Mouse (Mus musculus): ENCODE measurements around the gene Defb43. TPM values are rescaled to one million over a fixed set of nuclear protein-coding genes. Genes with fewer than 3 reads are reported as not detected.

Defb43 gene
- polyA plus RNA-seq, 1 experiment from 2014 or later, result not detected

- 67% methylated on average over 7 of the region's 7 CpGs for whole genome bisulfite sequencing
- Histone ChIP-seq H3K27ac (replicated peaks; ENCODE audit: low read depth, low read length) (no peak overlapping the region), H3K4me2 (ENCODE audit: low read depth, low read length) (no peak overlapping the region), H3K9ac (replicated peaks; ENCODE audit: low read length) (no peak overlapping the region), H3K4me3 (ENCODE audit: low read depth, low read length) (no peak overlapping the region), H3K27me3 (ENCODE audit: control insufficient read depth, insufficient read depth, low read length) (no peaks in the 10 kb centered on the region), H3K36me3 (replicated peaks; ENCODE audit: control insufficient read depth, insufficient read depth, low read depth, low read length) (no peaks in the 10 kb centered on the region), H3K9me3 (replicated peaks; ENCODE audit: control insufficient read depth, low read length) (no peaks in the 10 kb centered on the region), H3K4me1 (ENCODE audit: control insufficient read depth, insufficient read depth, low read length) (no peaks in the 10 kb centered on the region)
- no peak for DNase-seq (ENCODE audit: low spot score)
- ATAC-seq (replicated peaks; ENCODE audit: insufficient number of reproducible peaks, low FRiP score, low TSS enrichment, low read depth), result no peak
These were observed 19.6 kb upstream of the Defb43 start for GRCm38 (mm10) chr14:62991849-62992510.

GRCm38 (mm10) chr14:62997777-62998176, 13.8 kb upstream of the Defb43 start, which contains the start of gene Defb47:
Gene Defb47 (plus strand): TSS chr14:62998077.
- Histone ChIP-seq H3K27ac (replicated peaks; ENCODE audit: low read depth, low read length) (no peak within 1 kb of the TSS), H3K4me1 (ENCODE audit: control insufficient read depth, insufficient read depth, low read length) (no peaks in the 10 kb centered on the region), H3K36me3 (replicated peaks; ENCODE audit: control insufficient read depth, insufficient read depth, low read depth, low read length) (no peaks in the 10 kb centered on the region), H3K9ac (replicated peaks; ENCODE audit: low read length) (no peak within 1 kb of the TSS), H3K4me2 (ENCODE audit: low read depth, low read length) (no peak within 1 kb of the TSS), H3K4me3 (ENCODE audit: low read depth, low read length) (no peak within 1 kb of the TSS), H3K27me3 (ENCODE audit: control insufficient read depth, insufficient read depth, low read length) (no peaks in the 10 kb centered on the region), H3K9me3 (replicated peaks; ENCODE audit: control insufficient read depth, low read length) (no peaks in the 10 kb centered on the region)
- ATAC-seq (replicated peaks; ENCODE audit: insufficient number of reproducible peaks, low FRiP score, low TSS enrichment, low read depth), result no peak
- WGBS, result 86% methylated on average over 8 of the region's 8 CpGs
- no peak for DNase-seq (ENCODE audit: low spot score)

- no peak for ATAC-seq (replicated peaks; ENCODE audit: insufficient number of reproducible peaks, low FRiP score, low TSS enrichment, low read depth)
- DNase-seq (ENCODE audit: low spot score), result no peak
- no peak overlapping the region for H3K9ac ChIP-seq (replicated peaks; ENCODE audit: low read length)
- H3K4me1 ChIP-seq (ENCODE audit: control insufficient read depth, insufficient read depth, low read length), result no peaks in the 10 kb centered on the region
- no peak overlapping the region for H3K4me3 ChIP-seq (ENCODE audit: low read depth, low read length)
- H3K27ac ChIP-seq (replicated peaks; ENCODE audit: low read depth, low read length), result no peak overlapping the region
- 93% methylated on average over 4 of the region's 4 CpGs for WGBS
- H3K27me3 ChIP-seq (ENCODE audit: control insufficient read depth, insufficient read depth, low read length), result no peaks in the 10 kb centered on the region
- no peak overlapping the region for H3K4me2 ChIP-seq (ENCODE audit: low read depth, low read length)
- H3K36me3 ChIP-seq (replicated peaks; ENCODE audit: control insufficient read depth, insufficient read depth, low read depth, low read length), result no peaks in the 10 kb centered on the region
- no peaks in the 10 kb centered on the region for H3K9me3 ChIP-seq (replicated peaks; ENCODE audit: control insufficient read depth, low read length)
These were observed 12.6 kb upstream of the Defb43 start for GRCm38 (mm10) chr14:62998977-62999376.

- DNase-seq (ENCODE audit: low spot score) (no peak), ATAC-seq (replicated peaks; ENCODE audit: insufficient number of reproducible peaks, low FRiP score, low TSS enrichment, low read depth) (no peak)
- Histone ChIP-seq H3K4me2 (ENCODE audit: low read depth, low read length) (no peak overlapping the region), H3K27me3 (ENCODE audit: control insufficient read depth, insufficient read depth, low read length) (no peaks in the 10 kb centered on the region), H3K4me1 (ENCODE audit: control insufficient read depth, insufficient read depth, low read length) (no peaks in the 10 kb centered on the region), H3K4me3 (ENCODE audit: low read depth, low read length) (no peak overlapping the region), H3K9me3 (replicated peaks; ENCODE audit: control insufficient read depth, low read length) (no peaks in the 10 kb centered on the region), H3K9ac (replicated peaks; ENCODE audit: low read length) (no peak overlapping the region), H3K27ac (replicated peaks; ENCODE audit: low read depth, low read length) (no peak overlapping the region), H3K36me3 (replicated peaks; ENCODE audit: control insufficient read depth, insufficient read depth, low read depth, low read length) (no peaks in the 10 kb centered on the region)
- 78% methylated on average over 2 of the region's 2 CpGs for WGBS
These were observed 9.0 kb upstream of the Defb43 start for GRCm38 (mm10) chr14:63002588-63002987.

- no peaks in the 10 kb centered on the region for H3K27me3 ChIP-seq (ENCODE audit: control insufficient read depth, insufficient read depth, low read length)
- H3K9me3 ChIP-seq (replicated peaks; ENCODE audit: control insufficient read depth, low read length), result no peaks in the 10 kb centered on the region
- WGBS, result 86% methylated on average over 4 of the region's 4 CpGs
- no peak overlapping the region for H3K4me3 ChIP-seq (ENCODE audit: low read depth, low read length)
- H3K4me2 ChIP-seq (ENCODE audit: low read depth, low read length), result no peak overlapping the region
- H3K4me1 ChIP-seq (ENCODE audit: control insufficient read depth, insufficient read depth, low read length), result no peaks in the 10 kb centered on the region
- H3K27ac ChIP-seq (replicated peaks; ENCODE audit: low read depth, low read length), result no peak overlapping the region
- no peak for DNase-seq (ENCODE audit: low spot score)
- no peak for ATAC-seq (replicated peaks; ENCODE audit: insufficient number of reproducible peaks, low FRiP score, low TSS enrichment, low read depth)
- H3K9ac ChIP-seq (replicated peaks; ENCODE audit: low read length), result no peak overlapping the region
- no peaks in the 10 kb centered on the region for H3K36me3 ChIP-seq (replicated peaks; ENCODE audit: control insufficient read depth, insufficient read depth, low read depth, low read length)
These were observed 1.5 kb downstream of the Defb43 start for GRCm38 (mm10) chr14:63013082-63013481.

- no peak overlapping the region for H3K4me2 ChIP-seq (ENCODE audit: low read depth, low read length)
- no peaks in the 10 kb centered on the region for H3K9me3 ChIP-seq (replicated peaks; ENCODE audit: control insufficient read depth, low read length)
- WGBS, result 93% methylated on average over 4 of the region's 4 CpGs
- no peak overlapping the region for H3K27ac ChIP-seq (replicated peaks; ENCODE audit: low read depth, low read length)
- no peak overlapping the region for H3K4me3 ChIP-seq (ENCODE audit: low read depth, low read length)
- ATAC-seq (replicated peaks; ENCODE audit: insufficient number of reproducible peaks, low FRiP score, low TSS enrichment, low read depth) (no peak), DNase-seq (ENCODE audit: low spot score) (no peak)
- no peak overlapping the region for H3K9ac ChIP-seq (replicated peaks; ENCODE audit: low read length)
- H3K36me3 ChIP-seq (replicated peaks; ENCODE audit: control insufficient read depth, insufficient read depth, low read depth, low read length), result no peaks in the 10 kb centered on the region
- H3K4me1 ChIP-seq (ENCODE audit: control insufficient read depth, insufficient read depth, low read length), result no peaks in the 10 kb centered on the region
- H3K27me3 ChIP-seq (ENCODE audit: control insufficient read depth, insufficient read depth, low read length), result no peaks in the 10 kb centered on the region
These were observed 3.1 kb downstream of the Defb43 start for GRCm38 (mm10) chr14:63014667-63015066.

- no peaks in the 10 kb centered on the region for H3K36me3 ChIP-seq (replicated peaks; ENCODE audit: control insufficient read depth, insufficient read depth, low read depth, low read length)
- H3K9me3 ChIP-seq (replicated peaks; ENCODE audit: control insufficient read depth, low read length), result no peaks in the 10 kb centered on the region
- no peaks in the 10 kb centered on the region for H3K4me1 ChIP-seq (ENCODE audit: control insufficient read depth, insufficient read depth, low read length)
- no peak overlapping the region for H3K9ac ChIP-seq (replicated peaks; ENCODE audit: low read length)
- H3K4me2 ChIP-seq (ENCODE audit: low read depth, low read length), result no peak overlapping the region
- no peak for ATAC-seq (replicated peaks; ENCODE audit: insufficient number of reproducible peaks, low FRiP score, low TSS enrichment, low read depth)
- no peaks in the 10 kb centered on the region for H3K27me3 ChIP-seq (ENCODE audit: control insufficient read depth, insufficient read depth, low read length)
- no peak overlapping the region for H3K27ac ChIP-seq (replicated peaks; ENCODE audit: low read depth, low read length)
- DNase-seq (ENCODE audit: low spot score), result no peak
- WGBS, result 63% methylated on average over 6 of the region's 6 CpGs
- H3K4me3 ChIP-seq (ENCODE audit: low read depth, low read length), result no peak overlapping the region
These were observed 9.1 kb downstream of the Defb43 start for GRCm38 (mm10) chr14:63020524-63021156.

- no peaks in the 10 kb centered on the region for H3K9me3 ChIP-seq (replicated peaks; ENCODE audit: control insufficient read depth, low read length)
- DNase-seq (ENCODE audit: low spot score) (no peak), ATAC-seq (replicated peaks; ENCODE audit: insufficient number of reproducible peaks, low FRiP score, low TSS enrichment, low read depth) (no peak)
- H3K4me3 ChIP-seq (ENCODE audit: low read depth, low read length), result no peak within 1 kb of the TSS
- no peaks in the 10 kb centered on the region for H3K36me3 ChIP-seq (replicated peaks; ENCODE audit: control insufficient read depth, insufficient read depth, low read depth, low read length)
- no peak within 1 kb of the TSS for H3K9ac ChIP-seq (replicated peaks; ENCODE audit: low read length)
- no peaks in the 10 kb centered on the region for H3K27me3 ChIP-seq (ENCODE audit: control insufficient read depth, insufficient read depth, low read length)
- no peak within 1 kb of the TSS for H3K27ac ChIP-seq (replicated peaks; ENCODE audit: low read depth, low read length)
- WGBS, result 61% methylated on average over 3 of the region's 3 CpGs
- H3K4me1 ChIP-seq (ENCODE audit: control insufficient read depth, insufficient read depth, low read length), result no peaks in the 10 kb centered on the region
- no peak within 1 kb of the TSS for H3K4me2 ChIP-seq (ENCODE audit: low read depth, low read length)
These were observed 35.1 kb downstream of the Defb43 start, which contains the start of gene Defb42 for GRCm38 (mm10) chr14:63046691-63047090. Gene Defb42 (plus strand): TSS chr14:63046991.

Data from embryonic facial prominence, embryonic 11.5 days (tissue).